Comparison of ENCODE assay signal across 7 mouse cellular contexts in the genomic region with DNA sequence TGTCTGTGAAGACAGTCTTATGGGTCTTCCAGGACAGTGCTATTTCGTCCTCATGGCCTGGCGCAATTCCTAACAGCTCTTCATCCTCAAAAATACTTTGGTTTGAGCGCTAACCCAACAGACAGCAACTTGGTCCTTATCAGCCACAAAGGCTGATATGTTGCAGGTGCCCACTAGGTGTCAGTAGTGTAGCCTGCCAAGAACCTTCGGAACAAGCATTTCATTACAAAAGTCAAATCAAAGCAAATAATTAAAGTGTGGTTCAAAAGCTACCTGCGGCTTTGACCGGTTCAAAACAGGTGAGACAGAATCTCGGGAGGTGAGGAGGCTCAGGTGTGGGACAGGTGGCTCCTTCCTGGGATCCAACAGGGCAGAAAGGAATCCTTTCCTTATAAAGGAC. TPM values are rescaled to one million over a fixed set of nuclear protein-coding genes. Genes with fewer than 3 reads are reported as not detected.
A peak's percentile ranks its signal among the peaks of the same experiment; 100 is the strongest.
DNase-seq lines count a peak whose midpoint lies in the region; ATAC-seq and TF ChIP-seq lines count a peak whose summit lies in the region.

Gene Slc9a4, plus strand, starts transcription at position 298 of the 400 bp plus-strand sequence.

- H3K27me3 ChIP-seq in testis, adult 2 months (ENCODE audit: control insufficient read depth, insufficient read depth, low read length), result no peaks in the 10 kb centered on the region
- H3K27me3 ChIP-seq in liver, postnatal 0 days (ENCODE audit: insufficient read depth, low read length), result 0 out of 2 replicates have a peak, but pooled peaks cover 4% of the 10 kb centered on the region

- ATAC-seq in liver, postnatal 0 days, result no peak

- TF ChIP-seq CTCF in testis, adult 2 months (IDR thresholded peaks at IDR 0.05; ENCODE audit: control insufficient read depth, insufficient read depth, insufficient replicate concordance, low read depth, low read length), result peak; percentile 19; the same call in 1 of the 2 replicates
- peak; percentile 79 for TF ChIP-seq CTCF in liver, postnatal 0 days (IDR thresholded peaks at IDR 0.05; ENCODE audit: low read depth)

- no peak for DNase-seq in testis, postnatal 14 days (ENCODE audit: low spot score)
- peak; percentile 67 for DNase-seq in brain, adult 2 months (ENCODE audit: low read depth, low spot score)
- peak; percentile 22 to 23 for DNase-seq in frontal cortex, postnatal 25 days (ENCODE audit: low spot score in 2 of 2)
- DNase-seq in kidney, adult 9 months, result peak; percentile 55
- DNase-seq in liver, postnatal 0 days, result peak; percentile 29
- DNase-seq in right cerebral cortex, adult 2 months (ENCODE audit: low spot score in 2 of 2), result peak; percentile 54 to 67

- no peaks in the 10 kb centered on the region for H3K9me3 ChIP-seq in liver, postnatal 0 days (ENCODE audit: low read length)

- no peaks in the 10 kb centered on the region for H3K36me3 ChIP-seq in testis, adult 2 months (ENCODE audit: control insufficient read depth, insufficient read depth, low read length)
- no peaks in the 10 kb centered on the region for H3K36me3 ChIP-seq in liver, postnatal 0 days (replicated peaks; ENCODE audit: insufficient read depth, low read length)

- no peak for TF ChIP-seq EP300 in liver, postnatal 0 days (IDR thresholded peaks at IDR 0.05; ENCODE audit: low read depth)

- H3K4me2 ChIP-seq in liver, postnatal 0 days (ENCODE audit: low read depth, low read length), result no peak within 1 kb of the TSS

- 11% methylated on average over 7 of the region's 7 CpGs for WGBS in liver, postnatal 0 days (ENCODE audit: insufficient replicate concordance)

- H3K9ac ChIP-seq in liver, postnatal 0 days (replicated peaks), result no peak within 1 kb of the TSS

- no peaks in the 10 kb centered on the region for H3K4me1 ChIP-seq in testis, adult 2 months (ENCODE audit: control insufficient read depth, insufficient read depth, low read length)
- H3K4me1 ChIP-seq in liver, postnatal 0 days (ENCODE audit: insufficient read depth), result no peaks in the 10 kb centered on the region

- peak within 1 kb of the TSS; percentile 69 for H3K4me3 ChIP-seq in testis, adult 2 months (ENCODE audit: control insufficient read depth, low read depth, low read length)
- no peak within 1 kb of the TSS for H3K4me3 ChIP-seq in liver, postnatal 0 days (ENCODE audit: low read depth, low read length)

- H3K27ac ChIP-seq in testis, adult 2 months (ENCODE audit: control insufficient read depth, insufficient read depth, low read depth, low read length), result no peak within 1 kb of the TSS
- H3K27ac ChIP-seq in liver, postnatal 0 days (ENCODE audit: low read depth), result no peak within 1 kb of the TSS

- no peak for TF ChIP-seq POLR2A in testis, adult 2 months (IDR thresholded peaks at IDR 0.05; ENCODE audit: control insufficient read depth, low read depth, low read length)

RNA-seq across cellular contexts. Expression of gene Slc9a4, which starts in this region (rescaled TPM):
- polyA plus RNA-seq in testis, adult 2 months (2012; rRNA removed), result 1.4 and 2.3 TPM in 2 replicates
- polyA plus RNA-seq in liver, postnatal 0 days (2015; fragmentation: Nextera tagmentation; extraction: Ambion mirVana), result not detected in 2 replicates

Comparison
In these comparisons a context has a peak if more than half of its experiments do, and no peak if none do; other contexts are left out.
1. Peak in DNase-seq in liver, postnatal 0 days; RNA of the gene not detected or under 1 TPM.